Mouse (Mus musculus) retina, postnatal 1 day (tissue): ENCODE results near the gene Ascc1.
A peak's percentile ranks its signal among the peaks of the same experiment; 100 is the strongest.

Experiments used
- DNase-seq: peaks from one replicate; pipeline ENCODE4 v3.0.0-alpha.2; 2012

Gene Ascc1

GRCm38 (mm10) chr10:60002673-60003212, at the start of gene Ascc1, which contains the start of gene Anapc16:
Ascc1 (plus strand) TSS chr10:60002805.
Anapc16 (minus strand) TSS chr10:60003135.
- peak; percentile 98 for DNase-seq

- DNase-seq: no peak
Measured at GRCm38 (mm10) chr10:59953564-59954039, 49.0 kb upstream of the Ascc1 start.

GRCm38 (mm10) chr10:59956681-59957080, 45.9 kb upstream of the Ascc1 start:
- DNase-seq: no peak

GRCm38 (mm10) chr10:59957171-59958149, 45.1 kb upstream of the Ascc1 start:
- peak; percentile 32 for DNase-seq

- DNase-seq: peak; percentile 47
Measured at GRCm38 (mm10) chr10:59958458-59958857, 44.1 kb upstream of the Ascc1 start.

GRCm38 (mm10) chr10:59959517-59959916, 43.1 kb upstream of the Ascc1 start:
- DNase-seq: no peak

GRCm38 (mm10) chr10:59963609-59964008, 39.0 kb upstream of the Ascc1 start:
- no peak for DNase-seq

- DNase-seq: peak; percentile 78
Measured at GRCm38 (mm10) chr10:59964504-59965361, 37.9 kb upstream of the Ascc1 start.

GRCm38 (mm10) chr10:59965362-59965695, 37.3 kb upstream of the Ascc1 start:
- no peak for DNase-seq

GRCm38 (mm10) chr10:59965788-59966187, 36.8 kb upstream of the Ascc1 start:
- no peak for DNase-seq

GRCm38 (mm10) chr10:59966743-59967142, 35.9 kb upstream of the Ascc1 start:
- no peak for DNase-seq

GRCm38 (mm10) chr10:59967309-59967942, 35.2 kb upstream of the Ascc1 start:
- DNase-seq: no peak

- DNase-seq: peak; percentile 88
Measured at GRCm38 (mm10) chr10:59969821-59970449, 32.7 kb upstream of the Ascc1 start.

GRCm38 (mm10) chr10:59970450-59971062, 32.0 kb upstream of the Ascc1 start:
- no peak for DNase-seq

GRCm38 (mm10) chr10:59971813-59972212, 30.8 kb upstream of the Ascc1 start:
- no peak for DNase-seq

- peak; percentile 46 for DNase-seq
Measured at GRCm38 (mm10) chr10:59972534-59972933, 30.1 kb upstream of the Ascc1 start.

GRCm38 (mm10) chr10:59972999-59973398, 29.6 kb upstream of the Ascc1 start:
- DNase-seq: no peak

GRCm38 (mm10) chr10:59973400-59973799, 29.2 kb upstream of the Ascc1 start:
- no peak for DNase-seq

- peak; percentile 50 for DNase-seq
Measured at GRCm38 (mm10) chr10:59974191-59974664, 28.4 kb upstream of the Ascc1 start.

GRCm38 (mm10) chr10:59974786-59975185, 27.8 kb upstream of the Ascc1 start:
- no peak for DNase-seq

- DNase-seq: no peak
Measured at GRCm38 (mm10) chr10:59977141-59977540, 25.5 kb upstream of the Ascc1 start.
